Mouse (Mus musculus): Measurements from ENCODE around the gene Ly6g5c.

- no peak for TF ChIP-seq CTCF (conservative IDR thresholded peaks at IDR 0.05; ENCODE audit: insufficient read depth, insufficient read length, low read depth, low read length)
- no peak for TF ChIP-seq POLR2A (IDR thresholded peaks at IDR 0.05; ENCODE audit: low read depth, low read length)
These were observed 43.7 kb upstream of the Ly6g5c start for GRCm38 (mm10) chr17:35064378-35064877.

Measured in kidney, adult 2 months (tissue).